Mouse (Mus musculus): ENCODE results near the gene Slc37a4.
"Not testable (repeated sequence)": the region's sequence is repeated elsewhere in the genome, so short reads cannot be mapped to it uniquely, and the experiment has no call there.

The Slc37a4 gene

DNA sequence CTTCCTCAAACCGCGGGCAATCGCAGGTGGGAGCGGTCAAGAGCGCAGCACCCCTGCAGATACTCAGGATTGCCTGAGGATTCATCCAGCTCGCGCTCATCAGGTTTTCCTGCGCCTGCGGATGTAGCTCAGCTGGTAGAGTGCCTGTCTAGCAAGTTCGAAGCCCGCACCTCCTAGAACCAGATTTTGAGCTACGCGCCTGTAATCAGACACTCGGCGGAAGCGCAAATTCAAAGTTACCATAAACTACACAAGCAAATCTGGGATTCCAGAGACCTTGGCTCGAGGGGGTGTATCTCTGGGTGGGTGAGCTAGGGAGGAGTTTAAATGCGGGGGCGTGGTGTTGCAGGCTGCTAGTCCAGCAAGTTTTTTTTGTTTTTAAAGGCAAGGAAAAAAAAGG lies 44.3 kb downstream of the Slc37a4 start, which contains the start of gene Foxr1:
Gene Foxr1, minus strand, starts transcription at position 176 of the 400 bp plus-strand sequence.
- DNase-seq (ENCODE audit: low spot score): no peak

- not testable (repeated sequence) for DNase-seq (ENCODE audit: low spot score)
These were observed 47.9 kb downstream of the Slc37a4 start for GRCm38 (mm10) chr9:44444402-44445025.

DNA sequence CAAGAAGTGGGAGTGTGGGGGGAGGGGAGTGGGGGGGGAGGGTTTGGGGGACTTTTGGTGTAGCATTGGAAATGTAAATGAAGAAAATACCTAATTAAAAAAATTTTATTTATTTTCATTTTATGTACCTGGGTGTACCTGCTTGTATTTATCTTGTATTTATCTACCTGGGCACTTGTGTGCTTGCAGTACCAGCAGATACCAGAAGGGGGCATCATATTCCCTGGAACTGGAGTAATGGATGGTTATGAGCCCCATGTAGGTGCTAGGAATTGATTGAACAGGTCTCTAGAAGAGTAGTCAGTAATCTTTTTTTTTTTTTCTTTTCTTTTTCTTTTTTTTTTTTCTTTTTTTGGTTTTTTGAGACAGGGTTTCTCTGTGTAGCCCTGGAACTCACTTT lies 53.7 kb downstream of the Slc37a4 start:
- DNase-seq (ENCODE audit: low spot score): no peak
